Mouse (Mus musculus): ENCODE results near the gene Fscn2.

DNA sequence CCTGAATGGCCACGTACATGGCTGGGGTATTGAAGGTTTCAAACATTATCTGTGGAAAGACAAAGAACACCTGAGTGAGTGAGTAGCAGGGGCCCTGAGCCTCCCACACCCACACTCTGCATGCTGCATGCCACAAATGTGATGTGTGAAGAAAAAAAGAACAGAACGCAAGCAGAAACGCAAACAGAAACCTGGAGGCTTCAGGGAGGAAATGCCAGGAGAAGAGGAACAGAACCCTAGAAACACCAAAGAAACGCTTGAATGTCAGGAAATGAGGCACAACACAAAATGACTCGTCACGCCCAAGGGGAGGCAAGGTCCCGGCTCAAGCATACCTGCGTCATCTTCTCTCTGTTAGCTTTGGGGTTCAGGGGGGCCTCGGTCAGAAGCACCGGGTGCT is 14.0 kb upstream of the Fscn2 start:
- no peak for TF ChIP-seq BHLHE40 (IDR thresholded peaks at IDR 0.05; ENCODE audit: low read depth, low read length)
- TF ChIP-seq CTCF (conservative IDR thresholded peaks at IDR 0.05 in 1 of 2, IDR thresholded peaks at IDR 0.05 in 1 of 2; ENCODE audit: low read depth in 2 of 2, low read length in 2 of 2) = no peak
- no peak for TF ChIP-seq EP300 (IDR thresholded peaks at IDR 0.05; ENCODE audit: low read length)
- TF ChIP-seq MAZ (IDR thresholded peaks at IDR 0.05; ENCODE audit: low read depth, low read length) = no peak
- TF ChIP-seq POLR2A (IDR thresholded peaks at IDR 0.05; ENCODE audit: low read depth, low read length) = no peak
- no peak for TF ChIP-seq RAD21 (IDR thresholded peaks at IDR 0.05; ENCODE audit: low read depth, low read length)
- TF ChIP-seq ZNF384 (IDR thresholded peaks at IDR 0.05; ENCODE audit: low read depth, low read length) = no peak
- no peak for TF ChIP-seq E2F4 (IDR thresholded peaks at IDR 0.05; ENCODE audit: insufficient replicate concordance, low read depth, low read length)
- TF ChIP-seq MYC (IDR thresholded peaks at IDR 0.05; ENCODE audit: low read depth, low read length) = no peak
- no peak for TF ChIP-seq MAFK (IDR thresholded peaks at IDR 0.05; ENCODE audit: insufficient replicate concordance, low read length)
- TF ChIP-seq IRF4 (IDR thresholded peaks at IDR 0.05; ENCODE audit: low read depth, low read length) = no peak
- no peak for TF ChIP-seq ETS1 (conservative IDR thresholded peaks at IDR 0.05; ENCODE audit: low read depth, low read length)
- TF ChIP-seq MXI1 (IDR thresholded peaks at IDR 0.05; ENCODE audit: low read depth, low read length) = no peak; the same call in 1 of the 2 replicates
